Mouse (Mus musculus) intestine, embryonic 15.5 days (tissue): ENCODE measurements around the gene Rps3a1. TPM values are rescaled to one million over a fixed set of nuclear protein-coding genes. Genes with fewer than 3 reads are reported as not detected.
A peak's percentile ranks its signal among the peaks of the same experiment; 100 is the strongest.

ENCODE experiments used
- ATAC-seq: fragments of 200-750 bp; cut with Nextera tagmentation; 2 replicates; pipeline ENCODE4 v1.8.0; 2017; ENCODE audit warnings: moderate TSS enrichment, moderate library complexity
- H3K27ac ChIP-seq: fragments of 300-500 bp; sonication (generic); 2 replicates; pipeline ENCODE4 v1.5.1; 2015; ENCODE audit warnings: mild to moderate bottlenecking, inconsistent platforms
- H3K27me3 ChIP-seq: fragments of 300-500 bp; sonication (generic); replicated peaks from 2 replicates; pipeline ENCODE4 v1.6.1; 2015; ENCODE audit warnings: inconsistent platforms
- H3K36me3 ChIP-seq: fragments of 300-500 bp; sonication (generic); 2 replicates; pipeline ENCODE4 v1.6.1; 2015; ENCODE audit warnings: inconsistent platforms
- H3K4me1 ChIP-seq: fragments of 300-500 bp; sonication (generic); replicated peaks from 2 replicates; pipeline ENCODE4 v1.6.1; 2015; ENCODE audit warnings: inconsistent platforms
- H3K4me2 ChIP-seq: fragments of 300-500 bp; sonication (generic); replicated peaks from 2 replicates; pipeline ENCODE4 v1.6.1; 2015; ENCODE audit warnings: mild to moderate bottlenecking, inconsistent platforms
- H3K4me3 ChIP-seq: fragments of 300-500 bp; sonication (generic); replicated peaks from 2 replicates; pipeline ENCODE4 v1.5.1; 2015; ENCODE audit warnings: inconsistent platforms
- H3K9ac ChIP-seq: fragments of 300-500 bp; sonication (generic); 2 replicates; pipeline ENCODE4 v1.6.1; 2015; ENCODE audit warnings: inconsistent platforms
- H3K9me3 ChIP-seq: fragments of 300-500 bp; sonication (generic); 2 replicates; pipeline ENCODE4 v1.6.1; 2016; ENCODE audit warnings: inconsistent platforms
- WGBS: fragments of 180-500 bp; shearing (Covaris S2); methylation state at CpG from one replicate; pipeline ENCODE4 v1.1.7; 2015; 5-methylcytosine and 5-hydroxymethylcytosine counted together
- polyA plus RNA-seq: library from polyadenylated mRNA; unstranded; fragments of >200 nt; fragmentation: Nextera tagmentation; extraction: Ambion mirVana; gene quantifications from 2 replicates; pipeline ENCODE4 v1.2.1, GENCODE M21; 2015

Rps3a1 gene
- polyA plus RNA-seq: 1,281 and 1,419 TPM in 2 replicates

GRCm38 (mm10) chr3:86142263-86142933 is at the start of gene Rps3a1:
Rps3a1 (minus strand) TSS chr3:86142702.
- WGBS: under 1% methylated on average over 65 of the region's 77 CpGs

DNA sequence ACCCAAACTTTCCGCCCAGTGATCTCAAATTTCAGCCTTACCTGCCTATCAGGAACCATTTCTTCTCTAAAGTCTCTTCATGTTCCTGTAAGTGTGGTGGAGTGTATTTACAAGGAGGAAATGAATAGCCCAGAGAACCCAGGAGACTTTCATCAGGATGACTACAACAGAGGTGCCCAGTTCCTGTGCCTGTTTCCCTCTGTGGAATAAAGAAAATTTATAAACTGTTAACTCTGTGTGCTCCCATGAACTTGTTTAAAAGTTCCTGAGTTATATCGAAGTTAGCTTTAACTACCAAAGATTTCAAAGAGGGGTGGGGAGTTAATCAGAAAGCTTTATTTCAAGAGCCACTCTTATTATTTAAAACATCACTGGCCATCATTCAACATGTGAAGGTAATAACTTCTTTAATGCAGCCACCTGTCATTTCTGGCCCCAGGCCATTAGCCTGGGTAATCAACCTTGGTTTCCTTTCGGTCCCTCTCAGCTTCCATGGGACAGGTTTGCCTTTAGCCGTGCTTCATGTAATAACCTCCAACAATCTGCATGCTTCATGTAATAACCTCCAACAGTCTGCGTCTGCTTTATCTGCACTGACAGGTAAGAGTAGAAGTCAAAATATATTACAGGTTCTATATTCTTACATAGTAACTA is 45.4 kb upstream of the Rps3a1 start:
- 68% methylated on average over 5 of the region's 5 CpGs for WGBS
- no peak for ATAC-seq
- no peak overlapping the region for H3K4me2 ChIP-seq
- no peak overlapping the region for H3K4me3 ChIP-seq
- no peak overlapping the region for H3K9ac ChIP-seq
- H3K27me3 ChIP-seq: no peaks in the 10 kb centered on the region
- H3K36me3 ChIP-seq: no peaks in the 10 kb centered on the region
- H3K27ac ChIP-seq: no peak overlapping the region
- no peaks in the 10 kb centered on the region for H3K9me3 ChIP-seq
- no peaks in the 10 kb centered on the region for H3K4me1 ChIP-seq

More at GRCm38 (mm10) chr3:86142263-86142933, at the start of gene Rps3a1:
- no peaks in the 10 kb centered on the region for H3K27me3 ChIP-seq
- H3K9ac ChIP-seq: peak within 1 kb of the TSS; percentile 97
- peak within 1 kb of the TSS; percentile 85 for H3K27ac ChIP-seq
- H3K9me3 ChIP-seq: no peaks in the 10 kb centered on the region
- ATAC-seq: peak; percentile 97
- H3K36me3 ChIP-seq: peaks cover 13% of the 10 kb centered on the region
- H3K4me3 ChIP-seq: peak within 1 kb of the TSS; percentile 85
- peak within 1 kb of the TSS; percentile 69 for H3K4me2 ChIP-seq
- H3K4me1 ChIP-seq: peaks cover 8% of the 10 kb centered on the region

DNA sequence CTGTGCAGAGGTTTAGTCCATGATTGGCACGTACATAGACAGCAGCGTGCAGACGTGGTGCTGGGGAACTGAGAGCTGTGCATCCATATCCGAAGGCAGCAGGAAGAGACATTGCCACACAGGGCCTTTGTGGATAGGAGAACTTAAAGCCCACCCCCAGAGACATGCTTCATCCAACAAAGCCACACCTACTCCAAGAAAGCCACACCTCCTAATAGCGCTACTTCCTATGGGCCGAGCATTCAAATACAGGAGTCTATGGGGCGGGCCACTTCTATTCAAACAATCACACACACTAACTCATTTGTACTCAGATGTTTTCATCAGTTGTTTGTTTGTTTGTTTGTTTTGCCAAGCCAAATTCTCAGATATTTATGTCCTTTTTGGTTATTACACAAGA is 42.0 kb upstream of the Rps3a1 start:
- Histone ChIP-seq H3K27ac (no peak overlapping the region), H3K4me1 (no peaks in the 10 kb centered on the region), H3K4me2 (no peak overlapping the region), H3K9ac (no peak overlapping the region), H3K9me3 (no peaks in the 10 kb centered on the region), H3K27me3 (no peaks in the 10 kb centered on the region), H3K4me3 (no peak overlapping the region), H3K36me3 (no peaks in the 10 kb centered on the region)
- ATAC-seq: no peak
- WGBS: 90% methylated on average over 7 of the region's 7 CpGs

- Histone ChIP-seq H3K9ac (no peak overlapping the region), H3K4me2 (no peak overlapping the region), H3K27me3 (no peaks in the 10 kb centered on the region), H3K27ac (no peak overlapping the region), H3K36me3 (no peaks in the 10 kb centered on the region), H3K9me3 (no peaks in the 10 kb centered on the region), H3K4me3 (no peak overlapping the region), H3K4me1 (no peaks in the 10 kb centered on the region)
- WGBS: 66% methylated on average over 5 of the region's 5 CpGs
- no peak; the same call in 1 of the 2 replicates for ATAC-seq
These were observed 38.6 kb upstream of the Rps3a1 start for GRCm38 (mm10) chr3:86181107-86181506.

DNA sequence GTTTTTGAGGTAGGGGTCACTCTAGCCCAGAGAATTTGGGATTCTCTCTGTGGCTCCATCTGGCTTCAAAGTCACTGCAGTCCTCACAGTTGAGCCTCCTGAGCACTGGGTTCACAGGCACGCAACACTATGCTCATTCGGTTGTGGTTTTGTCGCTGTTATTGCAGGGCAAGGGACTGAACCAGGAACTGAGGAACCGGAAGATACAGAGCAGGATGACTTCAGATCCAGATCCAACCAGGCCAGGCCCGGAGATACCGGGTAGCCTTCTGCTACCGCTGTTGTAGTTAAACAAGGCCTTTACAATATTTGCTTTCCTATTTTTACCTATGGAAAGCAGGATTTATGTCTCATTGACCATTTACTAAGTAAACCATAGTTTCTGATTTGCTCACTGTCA is 37.2 kb upstream of the Rps3a1 start:
- WGBS: 68% methylated on average over 7 of the region's 7 CpGs
- H3K27ac ChIP-seq: no peak overlapping the region
- no peak for ATAC-seq
- no peak overlapping the region for H3K4me2 ChIP-seq
- no peak overlapping the region for H3K4me3 ChIP-seq
- H3K9ac ChIP-seq: no peak overlapping the region
- H3K27me3 ChIP-seq: no peaks in the 10 kb centered on the region
- H3K4me1 ChIP-seq: no peaks in the 10 kb centered on the region
- no peaks in the 10 kb centered on the region for H3K9me3 ChIP-seq
- H3K36me3 ChIP-seq: no peaks in the 10 kb centered on the region

GRCm38 (mm10) chr3:86168841-86169425 is 26.4 kb upstream of the Rps3a1 start:
- Histone ChIP-seq H3K4me3 (no peak overlapping the region), H3K4me1 (no peaks in the 10 kb centered on the region), H3K9ac (no peak overlapping the region), H3K27me3 (no peaks in the 10 kb centered on the region), H3K9me3 (no peaks in the 10 kb centered on the region), H3K27ac (no peak overlapping the region), H3K4me2 (no peak overlapping the region), H3K36me3 (no peaks in the 10 kb centered on the region)
- 72% methylated on average over 8 of the region's 8 CpGs for WGBS
- ATAC-seq: no peak

GRCm38 (mm10) chr3:86149521-86149920 is 7.0 kb upstream of the Rps3a1 start:
- Histone ChIP-seq H3K36me3 (no peaks in the 10 kb centered on the region), H3K27ac (no peak overlapping the region), H3K4me2 (no peak overlapping the region), H3K4me1 (no peaks in the 10 kb centered on the region), H3K9ac (no peak overlapping the region), H3K4me3 (no peak overlapping the region), H3K9me3 (no peaks in the 10 kb centered on the region), H3K27me3 (no peaks in the 10 kb centered on the region)
- ATAC-seq: no peak
- WGBS: 62% methylated on average over 9 of the region's 9 CpGs

DNA sequence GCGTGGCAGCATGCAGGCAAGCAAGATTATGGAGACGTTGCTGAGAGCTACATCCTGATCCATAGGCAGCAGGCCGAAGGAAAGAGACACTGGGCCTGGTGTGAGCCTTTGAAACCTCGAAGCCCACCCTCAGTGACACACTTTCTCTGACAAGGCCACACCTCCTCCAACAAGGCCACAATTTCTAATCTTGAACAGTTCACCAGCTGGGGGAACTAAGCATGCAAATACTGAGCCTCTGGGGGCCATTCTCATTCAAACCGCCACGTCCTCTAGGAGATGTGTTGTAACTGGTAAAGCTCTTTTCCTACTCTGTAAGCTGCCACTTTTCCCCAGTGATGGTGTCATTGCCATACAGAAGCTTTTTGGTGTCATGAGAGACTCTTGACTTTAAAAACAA is 6.6 kb upstream of the Rps3a1 start:
- no peaks in the 10 kb centered on the region for H3K27me3 ChIP-seq
- H3K4me1 ChIP-seq: no peaks in the 10 kb centered on the region
- H3K4me2 ChIP-seq: no peak overlapping the region
- no peaks in the 10 kb centered on the region for H3K9me3 ChIP-seq
- H3K27ac ChIP-seq: no peak overlapping the region
- H3K36me3 ChIP-seq: no peaks in the 10 kb centered on the region
- WGBS: 83% methylated on average over 6 of the region's 6 CpGs
- no peak overlapping the region for H3K9ac ChIP-seq
- H3K4me3 ChIP-seq: no peak overlapping the region
- ATAC-seq: no peak

- peaks cover 8% of the 10 kb centered on the region for H3K4me1 ChIP-seq
- no peak overlapping the region for H3K4me3 ChIP-seq
- no peak overlapping the region for H3K27ac ChIP-seq
- peaks cover 10% of the 10 kb centered on the region for H3K36me3 ChIP-seq
- WGBS: 87% methylated on average over 6 of the region's 6 CpGs
- no peak overlapping the region; the same call in 1 of the 2 replicates for H3K4me2 ChIP-seq
- ATAC-seq: no peak
- H3K9me3 ChIP-seq: no peaks in the 10 kb centered on the region
- no peak overlapping the region for H3K9ac ChIP-seq
- H3K27me3 ChIP-seq: no peaks in the 10 kb centered on the region
These were observed 841 bp upstream of the Rps3a1 start for GRCm38 (mm10) chr3:86143343-86143742.

GRCm38 (mm10) chr3:86142934-86143317 is 424 bp upstream of the Rps3a1 start:
- WGBS: 27% methylated on average over 6 of the region's 6 CpGs
- H3K9me3 ChIP-seq: no peaks in the 10 kb centered on the region
- H3K9ac ChIP-seq: no peak overlapping the region
- H3K27me3 ChIP-seq: no peaks in the 10 kb centered on the region
- peaks cover 10% of the 10 kb centered on the region for H3K36me3 ChIP-seq
- peaks cover 8% of the 10 kb centered on the region for H3K4me1 ChIP-seq
- H3K4me2 ChIP-seq: peak overlapping the region; percentile 43
- 0 out of 2 replicates have a peak overlapping the region, but pooled peaks have one; percentile 13 for H3K27ac ChIP-seq
- peak; percentile 13 for ATAC-seq
- peak overlapping the region; percentile 18; the same call in 1 of the 2 replicates for H3K4me3 ChIP-seq

GRCm38 (mm10) chr3:86141886-86142262 is 628 bp downstream of the Rps3a1 start:
- H3K27me3 ChIP-seq: no peaks in the 10 kb centered on the region
- H3K27ac ChIP-seq: peak overlapping the region; percentile 85
- H3K4me3 ChIP-seq: peak overlapping the region; percentile 85
- H3K9ac ChIP-seq: peak overlapping the region; percentile 97
- peak overlapping the region; percentile 69 for H3K4me2 ChIP-seq
- no peaks in the 10 kb centered on the region for H3K9me3 ChIP-seq
- peaks cover 16% of the 10 kb centered on the region for H3K36me3 ChIP-seq
- ATAC-seq: peak; percentile 46
- 0% methylated on average over 18 of the region's 18 CpGs for WGBS
- H3K4me1 ChIP-seq: peaks cover 8% of the 10 kb centered on the region

- H3K36me3 ChIP-seq: peaks cover 17% of the 10 kb centered on the region
- no peaks in the 10 kb centered on the region for H3K27me3 ChIP-seq
- H3K9ac ChIP-seq: peak overlapping the region; percentile 97
- peak overlapping the region; percentile 85 for H3K4me3 ChIP-seq
- H3K4me2 ChIP-seq: peak overlapping the region; percentile 69
- H3K4me1 ChIP-seq: peaks cover 8% of the 10 kb centered on the region
- peak overlapping the region; percentile 85 for H3K27ac ChIP-seq
- no peak for ATAC-seq
- no peaks in the 10 kb centered on the region for H3K9me3 ChIP-seq
- WGBS: 7% methylated on average over 7 of the region's 7 CpGs
These were observed 1.1 kb downstream of the Rps3a1 start for GRCm38 (mm10) chr3:86141366-86141765.
